Mouse (Mus musculus): ENCODE data around the gene Rpl4. TPM values are rescaled to one million over a fixed set of nuclear protein-coding genes. Genes with fewer than 3 reads are reported as not detected.
A peak's percentile ranks its signal among the peaks of the same experiment; 100 is the strongest.
"Not testable (repeated sequence)": the region's sequence is repeated elsewhere in the genome, so short reads cannot be mapped to it uniquely, and the experiment has no call there.

Rpl4 gene
- total RNA-seq (2014; fragmentation: Nextera tagmentation) (7,560 and 7,833 TPM in 2 replicates), total RNA-seq (2017) (2,308 and 2,582 TPM in 2 replicates), polyA plus RNA-seq (2012) (506 and 513 TPM in 2 replicates)

GRCm38 (mm10) chr9:64172816-64173665 is at the start of gene Rpl4, which contains the start of gene Zwilch:
Rpl4 (plus strand) TSS chr9:64173375.
Zwilch (minus strand) TSS chr9:64173104.
- peaks cover 59% of the 10 kb centered on the region for H3K36me3 ChIP-seq (replicated peaks)
- H3K27me3 ChIP-seq (ENCODE audit: insufficient read depth, low read length), result no peaks in the 10 kb centered on the region
- ATAC-seq (ENCODE audit: extremely low read depth, insufficient number of reproducible peaks, low FRiP score, poor library complexity, severe bottlenecking), result peak; percentile 61
- H3K4me1 ChIP-seq (ENCODE audit: insufficient read depth, low read depth, low read length), result peaks cover 44% of the 10 kb centered on the region
- DNase-seq (ENCODE audit: low spot score), result peak; percentile 33
- TF ChIP-seq CTCF (IDR thresholded peaks at IDR 0.05; ENCODE audit: low read depth, low read length) (no peak), POLR2AphosphoS5 (IDR thresholded peaks at IDR 0.05; ENCODE audit: insufficient replicate concordance, low read depth, low read length) (peak; percentile 56; the same call in 1 of the 2 replicates), TAL1 (conservative IDR thresholded peaks at IDR 0.05; ENCODE audit: low read depth, low read length) (no peak)
- H3K4me3 ChIP-seq (ENCODE audit: low read depth, low read length), result peak within 1 kb of the TSS; percentile 82
- H3K9me3 ChIP-seq (replicated peaks), result no peaks in the 10 kb centered on the region

GRCm38 (mm10) chr9:64124846-64125245 is 48.3 kb upstream of the Rpl4 start:
- H3K4me3 ChIP-seq (ENCODE audit: low read depth, low read length); DNase-seq (ENCODE audit: low spot score); ATAC-seq (ENCODE audit: extremely low read depth, insufficient number of reproducible peaks, low FRiP score, poor library complexity, severe bottlenecking): not testable (repeated sequence)

GRCm38 (mm10) chr9:64125307-64125706 is 47.9 kb upstream of the Rpl4 start:
- ATAC-seq (ENCODE audit: extremely low read depth, insufficient number of reproducible peaks, low FRiP score, poor library complexity, severe bottlenecking) (no peak), DNase-seq (ENCODE audit: low spot score) (no peak)
- Histone ChIP-seq H3K36me3 (replicated peaks) (no peaks in the 10 kb centered on the region), H3K4me3 (ENCODE audit: low read depth, low read length) (no peak overlapping the region), H3K9me3 (replicated peaks) (no peaks in the 10 kb centered on the region; the same call in 1 of the 2 replicates), H3K4me1 (ENCODE audit: insufficient read depth, low read depth, low read length) (peaks cover 5% of the 10 kb centered on the region), H3K27me3 (ENCODE audit: insufficient read depth, low read length) (peaks cover 50% of the 10 kb centered on the region)
- no peak for TF ChIP-seq POLR2AphosphoS5 (IDR thresholded peaks at IDR 0.05; ENCODE audit: insufficient replicate concordance, low read depth, low read length)
- TF ChIP-seq TAL1 (conservative IDR thresholded peaks at IDR 0.05; ENCODE audit: low read depth, low read length), result no peak
- no peak for TF ChIP-seq GATA1 (IDR thresholded peaks at IDR 0.05; ENCODE audit: borderline replicate concordance, low read length)
- no peak for TF ChIP-seq GATA2 (IDR thresholded peaks at IDR 0.05; ENCODE audit: borderline replicate concordance, low read depth, low read length)
- TF ChIP-seq CTCF (IDR thresholded peaks at IDR 0.05; ENCODE audit: low read depth, low read length), result no peak

More at GRCm38 (mm10) chr9:64124846-64125245, 48.3 kb upstream of the Rpl4 start:
- H3K27me3 ChIP-seq (ENCODE audit: insufficient read depth, low read length), result peaks cover 48% of the 10 kb centered on the region
- not testable (repeated sequence) for H3K9me3 ChIP-seq (replicated peaks); H3K36me3 ChIP-seq (replicated peaks); H3K4me1 ChIP-seq (ENCODE audit: insufficient read depth, low read depth, low read length)

GRCm38 (mm10) chr9:64126121-64126520 is 47.1 kb upstream of the Rpl4 start:
- no peak for DNase-seq (ENCODE audit: low spot score)
- ATAC-seq (ENCODE audit: extremely low read depth, insufficient number of reproducible peaks, low FRiP score, poor library complexity, severe bottlenecking), result no peak
- Histone ChIP-seq H3K4me1 (ENCODE audit: insufficient read depth, low read depth, low read length) (0 out of 2 replicates have a peak, but pooled peaks cover under 1% of the 10 kb centered on the region), H3K4me3 (ENCODE audit: low read depth, low read length) (no peak overlapping the region), H3K36me3 (replicated peaks) (no peaks in the 10 kb centered on the region), H3K9me3 (replicated peaks) (no peaks in the 10 kb centered on the region; the same call in 1 of the 2 replicates), H3K27me3 (ENCODE audit: insufficient read depth, low read length) (peaks cover 50% of the 10 kb centered on the region)
- no peak for TF ChIP-seq GATA2 (IDR thresholded peaks at IDR 0.05; ENCODE audit: borderline replicate concordance, low read depth, low read length)
- TF ChIP-seq GATA1 (IDR thresholded peaks at IDR 0.05; ENCODE audit: borderline replicate concordance, low read length), result no peak
- TF ChIP-seq TAL1 (conservative IDR thresholded peaks at IDR 0.05; ENCODE audit: low read depth, low read length), result no peak
- no peak for TF ChIP-seq CTCF (IDR thresholded peaks at IDR 0.05; ENCODE audit: low read depth, low read length)
- no peak for TF ChIP-seq POLR2AphosphoS5 (IDR thresholded peaks at IDR 0.05; ENCODE audit: insufficient replicate concordance, low read depth, low read length)

GRCm38 (mm10) chr9:64131623-64132022 is 41.6 kb upstream of the Rpl4 start:
- no peak for ATAC-seq (ENCODE audit: extremely low read depth, insufficient number of reproducible peaks, low FRiP score, poor library complexity, severe bottlenecking)
- TF ChIP-seq POLR2AphosphoS5 (IDR thresholded peaks at IDR 0.05; ENCODE audit: insufficient replicate concordance, low read depth, low read length) (no peak), GATA1 (IDR thresholded peaks at IDR 0.05; ENCODE audit: borderline replicate concordance, low read length) (no peak), TAL1 (conservative IDR thresholded peaks at IDR 0.05; ENCODE audit: low read depth, low read length) (no peak), CTCF (IDR thresholded peaks at IDR 0.05; ENCODE audit: low read depth, low read length) (no peak), GATA2 (IDR thresholded peaks at IDR 0.05; ENCODE audit: borderline replicate concordance, low read depth, low read length) (no peak)
- H3K9me3 ChIP-seq (replicated peaks), result no peaks in the 10 kb centered on the region; the same call in 1 of the 2 replicates
- no peak for DNase-seq (ENCODE audit: low spot score)
- H3K27me3 ChIP-seq (ENCODE audit: insufficient read depth, low read length), result peaks cover 7% of the 10 kb centered on the region
- no peak overlapping the region for H3K4me3 ChIP-seq (ENCODE audit: low read depth, low read length)
- H3K36me3 ChIP-seq (replicated peaks), result peaks cover 14% of the 10 kb centered on the region
- no peaks in the 10 kb centered on the region for H3K4me1 ChIP-seq (ENCODE audit: insufficient read depth, low read depth, low read length)

GRCm38 (mm10) chr9:64138896-64139295 is 34.3 kb upstream of the Rpl4 start:
- H3K27me3 ChIP-seq (ENCODE audit: insufficient read depth, low read length); H3K4me1 ChIP-seq (ENCODE audit: insufficient read depth, low read depth, low read length); ATAC-seq (ENCODE audit: extremely low read depth, insufficient number of reproducible peaks, low FRiP score, poor library complexity, severe bottlenecking); H3K4me3 ChIP-seq (ENCODE audit: low read depth, low read length); DNase-seq (ENCODE audit: low spot score); H3K9me3 ChIP-seq (replicated peaks): not testable (repeated sequence)
- peak; percentile 48 for TF ChIP-seq CTCF (IDR thresholded peaks at IDR 0.05; ENCODE audit: low read depth, low read length)
- H3K36me3 ChIP-seq (replicated peaks), result peaks cover 79% of the 10 kb centered on the region
